Mouse (Mus musculus): ENCODE data around the gene Slc37a1.
A peak's percentile ranks its signal among the peaks of the same experiment; 100 is the strongest.

The Slc37a1 gene

DNA sequence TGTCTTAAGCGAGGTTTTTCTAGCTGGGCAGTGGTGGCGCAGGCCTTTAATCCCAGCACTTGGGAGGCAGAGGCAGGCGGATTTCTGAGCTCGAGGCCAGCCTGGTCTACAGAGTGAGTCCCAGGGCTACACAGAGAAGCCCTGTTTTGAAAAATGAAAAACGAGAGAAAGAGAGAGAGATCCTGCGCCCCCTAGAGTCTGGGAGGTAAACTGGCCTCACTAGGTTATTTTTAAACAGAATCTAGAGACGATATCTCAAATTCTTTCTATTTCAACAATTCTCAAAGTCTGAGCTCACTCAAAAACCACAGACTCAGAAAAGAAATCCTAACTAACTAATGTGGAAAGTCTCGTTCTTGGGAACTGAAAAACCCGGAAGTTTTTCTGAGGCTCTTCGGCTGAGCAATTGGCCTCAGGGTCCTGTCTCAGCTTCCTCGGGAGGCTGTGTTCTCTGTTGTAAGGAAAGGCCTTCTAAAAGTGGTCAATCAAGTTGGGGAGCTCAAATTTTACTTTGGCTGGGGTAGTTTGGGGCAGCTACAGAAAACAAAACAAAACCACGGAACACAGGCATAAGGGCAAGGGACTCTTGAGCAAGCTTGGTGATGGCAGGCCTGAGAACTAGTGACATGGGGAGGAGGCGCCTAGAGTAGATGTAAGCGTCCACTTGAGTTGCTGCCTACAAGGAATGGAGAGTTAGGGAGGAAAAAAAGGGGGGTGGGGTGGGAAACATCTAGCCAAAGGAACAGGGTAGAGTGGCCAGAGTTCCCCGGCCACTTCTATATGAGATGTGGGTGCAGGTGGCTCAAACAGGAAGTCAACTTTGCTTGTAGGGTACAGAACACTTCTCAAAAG, 8.0 kb downstream of the Slc37a1 start:
- no peak for DNase-seq (ENCODE audit: low spot score)

GRCm38 (mm10) chr17:31295215-31295891, 8.8 kb downstream of the Slc37a1 start:
- DNase-seq (ENCODE audit: low spot score), result no peak

GRCm38 (mm10) chr17:31295892-31296781, 9.5 kb downstream of the Slc37a1 start:
- peak; percentile 71 for DNase-seq (ENCODE audit: low spot score)

DNA sequence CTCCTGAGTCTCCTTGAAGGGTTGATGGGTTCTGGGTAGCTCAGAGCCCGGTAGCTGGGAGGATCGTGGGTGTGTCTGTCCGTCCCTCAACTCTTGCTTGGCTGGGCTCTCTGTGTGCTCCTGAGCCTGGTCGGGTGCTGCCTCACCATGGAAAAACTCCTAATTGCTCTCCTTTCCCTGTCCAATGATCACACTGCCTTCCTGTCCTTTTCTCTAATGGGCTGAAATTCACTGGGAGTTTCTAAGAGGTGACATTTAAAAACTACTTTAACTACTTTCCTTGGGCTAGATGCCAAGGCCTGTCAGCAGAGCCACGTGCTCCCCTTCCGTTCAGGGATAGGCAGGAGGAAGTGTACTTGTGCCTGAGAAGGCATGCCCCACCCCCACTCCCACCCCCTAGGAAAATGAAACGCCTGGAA, 10.9 kb downstream of the Slc37a1 start:
- DNase-seq (ENCODE audit: low spot score), result no peak

DNA sequence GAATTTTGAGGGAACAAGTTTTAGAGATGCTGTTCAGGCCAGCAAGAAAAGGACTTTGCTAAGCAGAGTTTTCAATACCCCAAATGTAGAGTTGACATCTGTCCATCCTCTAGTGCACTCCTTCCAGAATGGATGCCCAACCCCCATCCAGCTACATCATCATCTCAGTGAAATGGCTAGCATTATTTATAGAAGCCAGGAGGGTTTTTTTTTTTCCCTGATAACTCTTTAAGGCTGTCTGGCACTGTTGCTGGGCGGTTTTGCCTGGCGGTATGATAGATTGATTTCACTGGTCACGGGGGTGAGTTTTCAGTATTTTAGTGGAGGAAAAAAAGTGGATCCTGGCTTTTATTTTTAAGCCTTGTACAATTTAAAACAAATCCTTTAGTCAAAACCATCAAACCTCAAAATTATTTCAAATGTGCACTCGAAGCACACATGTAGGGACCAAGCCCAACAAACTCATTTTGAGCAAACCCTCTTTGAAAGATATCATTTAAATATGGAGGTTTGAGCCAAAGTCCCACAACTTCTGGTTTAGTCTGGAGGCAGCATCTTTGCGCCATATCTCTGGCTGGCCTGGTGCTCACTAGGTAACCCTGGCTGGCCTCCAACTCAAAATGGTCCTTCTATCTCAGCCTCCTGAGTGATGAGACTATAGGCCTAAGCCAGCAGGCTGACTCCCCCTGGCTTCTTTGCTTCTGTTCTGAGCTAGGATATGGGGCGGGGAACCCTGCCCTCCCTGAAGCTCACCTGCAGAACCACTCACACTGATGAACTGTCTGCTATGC, 12.0 kb downstream of the Slc37a1 start:
- DNase-seq (ENCODE audit: low spot score), result no peak

DNA sequence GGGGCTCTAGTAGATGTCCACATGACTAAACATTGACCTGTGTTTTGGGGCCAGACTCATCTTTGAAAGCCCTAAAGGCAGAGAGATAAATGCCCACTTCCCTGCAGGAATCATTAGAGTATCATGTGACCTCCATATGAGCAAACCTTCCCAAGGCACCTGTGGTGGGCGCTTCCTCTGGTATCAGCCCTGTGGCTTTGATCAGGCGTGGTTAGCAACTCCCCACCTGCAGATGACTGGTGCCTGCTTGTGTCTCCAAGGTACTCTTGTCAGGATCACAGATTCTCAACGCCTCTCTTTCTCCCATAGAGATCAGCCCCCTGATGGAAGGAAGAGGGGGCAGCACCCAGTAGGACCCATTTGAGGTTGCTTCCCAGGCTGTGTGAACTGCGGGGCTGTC, 13.4 kb downstream of the Slc37a1 start:
- no peak for DNase-seq (ENCODE audit: low spot score)

DNA sequence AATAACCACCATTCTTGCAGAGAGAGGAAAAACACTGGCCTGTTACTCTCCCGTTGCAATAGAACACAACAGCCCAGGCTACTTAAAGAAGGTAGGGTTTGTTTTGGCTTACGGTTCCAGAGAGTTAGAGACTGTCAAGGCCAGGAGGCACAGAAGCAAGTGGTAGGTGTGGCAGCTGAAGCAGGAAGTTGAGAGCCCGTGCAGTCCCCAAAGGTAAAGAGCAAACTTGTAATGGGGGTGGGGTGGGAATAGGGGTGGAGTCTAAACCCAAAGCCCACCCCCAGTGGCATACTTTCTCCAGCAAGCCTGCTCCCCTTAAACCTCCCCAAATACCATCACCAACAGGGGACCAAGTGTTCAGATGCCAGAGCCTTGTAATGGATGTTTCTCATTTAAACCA, 14.1 kb downstream of the Slc37a1 start:
- DNase-seq (ENCODE audit: low spot score), result no peak

- DNase-seq (ENCODE audit: low spot score), result no peak
Observed at GRCm38 (mm10) chr17:31303401-31303800, 16.8 kb downstream of the Slc37a1 start.

GRCm38 (mm10) chr17:31304895-31305775, 18.5 kb downstream of the Slc37a1 start:
- no peak for DNase-seq (ENCODE audit: low spot score)

GRCm38 (mm10) chr17:31305776-31306120, 19.2 kb downstream of the Slc37a1 start:
- DNase-seq (ENCODE audit: low spot score), result no peak

DNA sequence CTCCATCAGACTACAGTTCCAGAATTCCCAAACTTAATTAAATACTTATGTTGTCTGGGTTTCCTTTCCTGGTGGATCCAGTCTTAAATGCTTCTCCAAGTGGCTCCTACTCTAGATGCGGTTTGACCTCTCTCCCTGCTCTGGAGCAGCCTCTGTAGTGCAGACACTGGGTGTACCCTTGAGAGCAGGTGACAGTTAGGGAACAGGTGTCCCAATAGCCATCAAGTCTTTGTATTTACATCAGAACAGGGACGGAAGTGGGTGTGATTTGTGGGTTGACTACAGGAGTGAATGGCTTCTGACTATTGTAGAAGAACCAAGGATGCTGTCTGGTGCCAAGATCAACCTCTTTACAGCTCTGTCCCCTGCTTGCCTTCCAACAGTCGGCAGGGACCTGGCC, 21.2 kb downstream of the Slc37a1 start:
- DNase-seq (ENCODE audit: low spot score), result no peak

DNA sequence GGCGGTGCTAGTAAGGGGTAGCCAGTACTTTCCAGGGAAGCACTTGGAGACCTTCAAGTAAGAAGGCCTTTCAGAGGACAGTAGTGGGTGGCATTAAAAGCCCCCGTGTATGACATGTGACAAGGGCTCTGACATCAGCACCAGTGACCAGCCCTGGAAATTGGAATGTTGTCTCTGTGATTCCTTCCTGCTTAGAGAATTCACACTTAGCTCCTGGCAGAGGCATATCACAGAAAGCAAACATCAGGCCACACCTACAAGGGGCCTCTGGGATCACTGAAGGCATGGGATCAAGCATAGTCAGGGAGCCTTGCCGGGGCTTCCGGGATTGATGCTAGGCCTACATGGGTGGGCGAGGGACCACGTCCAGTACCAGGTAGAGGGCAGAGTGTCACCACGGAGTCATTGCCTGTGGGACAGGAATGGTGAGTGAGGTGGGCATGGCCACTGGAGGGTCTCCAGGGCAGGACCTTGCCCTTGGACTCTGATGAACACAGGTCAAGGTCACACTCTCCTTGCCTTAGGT, 21.8 kb downstream of the Slc37a1 start:
- no peak for DNase-seq (ENCODE audit: low spot score)

GRCm38 (mm10) chr17:31309281-31309793, 22.7 kb downstream of the Slc37a1 start:
- no peak for DNase-seq (ENCODE audit: low spot score)

DNA sequence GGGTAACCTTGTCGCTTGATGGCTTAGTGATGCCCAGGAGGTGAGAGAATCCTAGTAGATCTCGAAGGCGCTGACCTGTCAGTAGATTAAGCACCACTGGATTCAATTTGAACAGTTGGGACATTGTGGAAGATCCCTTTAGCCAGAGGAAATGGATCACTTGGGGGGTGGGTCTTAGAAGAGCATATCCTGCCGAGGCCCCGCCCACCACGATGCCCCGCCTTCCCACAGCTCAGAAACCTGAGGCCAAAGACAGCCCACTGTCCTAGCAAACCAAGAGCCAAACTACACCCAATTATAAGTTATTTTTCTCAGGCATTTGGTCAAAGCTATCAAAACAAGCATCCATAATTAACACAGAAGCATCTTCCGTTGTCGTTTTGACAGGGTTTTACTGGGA, 24.5 kb downstream of the Slc37a1 start:
- no peak for DNase-seq (ENCODE audit: low spot score)

DNA sequence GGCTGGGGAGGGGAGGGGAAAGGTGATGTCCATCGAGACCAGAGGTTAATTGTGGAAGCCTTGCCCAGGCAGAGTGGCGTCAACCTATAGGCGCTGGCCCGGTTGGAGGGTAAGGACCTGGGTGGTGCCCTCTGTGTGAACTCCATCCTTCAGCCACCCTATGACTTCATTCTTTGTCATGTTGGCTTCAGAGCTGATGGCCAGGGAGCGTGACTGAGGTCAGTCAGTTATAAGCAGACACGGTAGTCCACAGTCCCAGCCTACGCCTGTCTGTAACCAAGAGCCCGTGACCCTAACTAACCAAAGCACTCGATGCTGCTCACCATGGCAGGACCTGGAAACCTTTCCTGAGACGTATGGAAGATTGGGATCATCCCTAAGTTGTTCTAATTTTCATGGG, 26.1 kb downstream of the Slc37a1 start:
- no peak for DNase-seq (ENCODE audit: low spot score)

GRCm38 (mm10) chr17:31315046-31315792, 28.6 kb downstream of the Slc37a1 start:
- DNase-seq (ENCODE audit: low spot score), result no peak

- no peak for DNase-seq (ENCODE audit: low spot score)
Observed at GRCm38 (mm10) chr17:31315993-31316392, 29.4 kb downstream of the Slc37a1 start.

DNA sequence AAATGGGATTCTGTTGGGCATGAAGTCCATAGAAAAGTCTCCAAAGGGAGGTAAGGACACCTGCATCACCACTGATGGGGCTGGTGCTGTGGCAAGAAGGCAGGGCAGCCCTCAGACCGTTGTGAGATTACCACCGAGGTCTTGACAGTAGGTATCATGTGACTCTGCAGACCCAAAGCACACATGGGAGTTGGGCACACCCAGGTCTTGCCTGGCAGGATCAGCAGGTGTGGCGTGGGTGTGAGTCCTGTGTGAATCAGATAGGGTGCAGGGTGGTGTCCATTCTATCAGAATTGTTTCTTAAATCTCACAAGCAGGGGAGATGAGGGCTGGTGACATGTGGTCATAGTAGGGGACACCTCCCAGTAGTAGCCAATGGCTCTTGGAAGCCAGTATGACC, 30.4 kb downstream of the Slc37a1 start:
- no peak for DNase-seq (ENCODE audit: low spot score)

GRCm38 (mm10) chr17:31317521-31318272, 31.1 kb downstream of the Slc37a1 start:
- DNase-seq (ENCODE audit: low spot score), result no peak

Measured in layer of hippocampus, adult 11-12 months (tissue).